Mouse (Mus musculus) MEL (cell line): ENCODE measurements around the gene Gnb3. TPM values are rescaled to one million over a fixed set of nuclear protein-coding genes. Genes with fewer than 3 reads are reported as not detected.

Source experiments
- DNase-seq: peaks from one replicate; pipeline ENCODE4 v3.0.0; 2011; ENCODE audit warnings: low read depth, low spot score
- H3K27ac ChIP-seq: 2 replicates; pipeline ENCODE4 v1.5.1; 2012; ENCODE audit warnings: low read depth, mild to moderate bottlenecking, control low read depth, low read length, moderate library complexity; ENCODE audit not compliant: control insufficient read depth
- H3K27me3 ChIP-seq, 2 experiments: fragments of 150-350 bp in 1 of 2; sonication (generic) in 1 of 2; 2 replicates each; pipeline ENCODE4 v1.6.1; 2012; ENCODE audit warnings: low read length in 2 of 2, mild to moderate bottlenecking in 2 of 2, improper control_type of control experiment in 1 of 2, moderate library complexity in 1 of 2; ENCODE audit not compliant: insufficient read depth in 2 of 2, control insufficient read depth in 1 of 2
- H3K36me3 ChIP-seq, 2 experiments: 2 replicates each; pipeline ENCODE4 v1.6.1; 2012 to 2014; ENCODE audit warnings: low read length in 2 of 2, improper control_type of control experiment in 1 of 2, inconsistent platforms in 1 of 2, mild to moderate bottlenecking in 1 of 2; ENCODE audit not compliant: insufficient read depth in 2 of 2, control insufficient read depth in 1 of 2
- H3K4me1 ChIP-seq, 2 experiments: fragments of 150-350 bp in 1 of 2; sonication (generic) in 1 of 2; 2 replicates each; pipeline ENCODE4 v1.6.1; 2012; ENCODE audit warnings: low read length in 2 of 2, improper control_type of control experiment in 1 of 2, mild to moderate bottlenecking in 1 of 2; ENCODE audit not compliant: insufficient read depth in 2 of 2, control insufficient read depth in 1 of 2
- H3K4me3 ChIP-seq, 2 experiments: fragments of 150-350 bp in 1 of 2; sonication (generic) in 1 of 2; 2 replicates each; pipeline ENCODE4 v1.5.1; 2012; ENCODE audit warnings: low read depth in 2 of 2, low read length in 2 of 2, mild to moderate bottlenecking in 2 of 2, moderate library complexity in 2 of 2, control low read depth in 1 of 2, improper control_type of control experiment in 1 of 2; ENCODE audit not compliant: control insufficient read depth in 1 of 2, insufficient read depth in 1 of 2
- H3K79me2 ChIP-seq: 2 replicates; pipeline ENCODE4 v1.6.1; 2012; ENCODE audit warnings: mild to moderate bottlenecking, low read length, moderate library complexity; ENCODE audit not compliant: control insufficient read depth, poor library complexity, insufficient read depth
- H3K9ac ChIP-seq: 2 replicates; pipeline ENCODE4 v1.6.1; 2012; ENCODE audit warnings: low read depth, mild to moderate bottlenecking, control low read depth, low read length, moderate library complexity; ENCODE audit not compliant: control insufficient read depth, poor library complexity, severe bottlenecking
- H3K9me3 ChIP-seq: fragments of 150-350 bp; sonication (generic); replicated peaks from 2 replicates; pipeline ENCODE4 v1.6.1; 2012; ENCODE audit warnings: mild to moderate bottlenecking, low read length, improper control_type of control experiment, moderate library complexity; ENCODE audit not compliant: insufficient read depth
- BHLHE40 ChIP-seq: IDR thresholded peaks from 2 replicates; pipeline ENCODE4 v1.6.1; 2012; ENCODE audit warnings: low read depth, mild to moderate bottlenecking, inconsistent platforms, low read length, improper control_type of control experiment, borderline replicate concordance
- ELF1 ChIP-seq: IDR thresholded peaks from 2 replicates; pipeline ENCODE4 v1.6.1; 2014; ENCODE audit warnings: low read depth, mild to moderate bottlenecking, inconsistent platforms, low read length, improper control_type of control experiment, moderate library complexity
- ETS1 ChIP-seq: IDR thresholded peaks from 2 replicates; pipeline ENCODE4 v1.6.1; 2012; ENCODE audit warnings: low read depth, mild to moderate bottlenecking, inconsistent platforms, low read length, improper control_type of control experiment, moderate library complexity
- GATA1 ChIP-seq: IDR thresholded peaks from 2 replicates; pipeline ENCODE4 v1.6.1; 2011; ENCODE audit warnings: low read depth, low read length, improper control_type of control experiment
- HCFC1 ChIP-seq: IDR thresholded peaks from 2 replicates; pipeline ENCODE4 v1.6.1; 2012; ENCODE audit warnings: low read depth, mild to moderate bottlenecking, inconsistent platforms, low read length, improper control_type of control experiment, moderate library complexity
- KAT2A ChIP-seq: conservative IDR thresholded peaks from 2 replicates; pipeline ENCODE4 v1.6.1; 2012; ENCODE audit warnings: low read depth, low read length, improper control_type of control experiment, inconsistent platforms
- MAFK ChIP-seq: IDR thresholded peaks from 2 replicates; pipeline ENCODE4 v1.6.1; 2011; ENCODE audit warnings: low read depth, mild to moderate bottlenecking, low read length, improper control_type of control experiment, borderline replicate concordance
- MEF2A ChIP-seq: IDR thresholded peaks from 2 replicates; pipeline ENCODE4 v1.6.1; 2014; ENCODE audit warnings: low read depth, mild to moderate bottlenecking, inconsistent platforms, low read length, improper control_type of control experiment; ENCODE audit not compliant: poor library complexity, insufficient replicate concordance, severe bottlenecking; ENCODE audit errors: extremely low read depth
- MXI1 ChIP-seq: IDR thresholded peaks from 2 replicates; pipeline ENCODE4 v1.6.1; 2011; ENCODE audit warnings: mild to moderate bottlenecking, low read depth, low read length, improper control_type of control experiment
- RAD21 ChIP-seq: IDR thresholded peaks from 2 replicates; pipeline ENCODE4 v1.6.1; 2011; ENCODE audit warnings: mild to moderate bottlenecking, low read depth, low read length, improper control_type of control experiment
- RCOR1 ChIP-seq: IDR thresholded peaks from 2 replicates; pipeline ENCODE4 v1.6.1; 2012; ENCODE audit warnings: low read depth, mild to moderate bottlenecking, inconsistent platforms, low read length, improper control_type of control experiment
- SMC3 ChIP-seq: IDR thresholded peaks from 2 replicates; pipeline ENCODE4 v1.6.1; 2011; ENCODE audit warnings: low read depth, low read length, improper control_type of control experiment
- TAL1 ChIP-seq: IDR thresholded peaks from 2 replicates; pipeline ENCODE4 v1.6.1; 2012; ENCODE audit warnings: mild to moderate bottlenecking, inconsistent platforms, low read length, moderate library complexity, mixed read lengths
- TBP ChIP-seq: IDR thresholded peaks from 2 replicates; pipeline ENCODE4 v1.8.0; 2011; ENCODE audit warnings: low read depth, low read length, improper control_type of control experiment
- UBTF ChIP-seq: IDR thresholded peaks from 2 replicates; pipeline ENCODE4 v1.6.1; 2012; ENCODE audit warnings: low read depth, mild to moderate bottlenecking, inconsistent platforms, low read length, improper control_type of control experiment, moderate library complexity, borderline replicate concordance; ENCODE audit not compliant: insufficient read depth
- USF1 ChIP-seq: IDR thresholded peaks from 2 replicates; pipeline ENCODE4 v1.6.1; 2014; ENCODE audit warnings: low read depth, mild to moderate bottlenecking, inconsistent platforms, low read length, improper control_type of control experiment, moderate library complexity
- USF2 ChIP-seq, 2 experiments: IDR thresholded peaks; 2 replicates each; pipeline ENCODE4 v1.6.1; 2011 to 2012; ENCODE audit warnings: improper control_type of control experiment in 2 of 2, low read length in 2 of 2, borderline replicate concordance in 1 of 2, inconsistent platforms in 1 of 2, low read depth in 1 of 2, mild to moderate bottlenecking in 1 of 2; ENCODE audit not compliant: insufficient read depth in 1 of 2
- ZC3H11A ChIP-seq: IDR thresholded peaks from 2 replicates; pipeline ENCODE4 v1.6.1; 2012; ENCODE audit warnings: low read depth, mild to moderate bottlenecking, inconsistent platforms, low read length, improper control_type of control experiment
- ZKSCAN1 ChIP-seq: IDR thresholded peaks from 2 replicates; pipeline ENCODE4 v1.6.1; 2012; ENCODE audit warnings: low read depth, mild to moderate bottlenecking, inconsistent platforms, low read length, improper control_type of control experiment, moderate library complexity
- ZNF384 ChIP-seq: IDR thresholded peaks from 2 replicates; pipeline ENCODE4 v1.6.1; 2012; ENCODE audit warnings: low read depth, mild to moderate bottlenecking, inconsistent platforms, low read length, improper control_type of control experiment
- polyA plus RNA-seq, 2 experiments: library from polyadenylated mRNA; stranded (reverse) in 1 of 2; unstranded in 1 of 2; fragments of >175 nt in 1 of 2; fragments of >200 nt in 1 of 2; gene quantifications; 2 replicates each; pipeline versions ENCODE4 v1.2.1 to v1.2.4; 2012; ENCODE audit warnings: low replicate concordance in 2 of 2, low read depth in 1 of 2; ENCODE audit not compliant: insufficient read length in 2 of 2, insufficient read depth in 1 of 2, missing spikeins in 1 of 2
- total RNA-seq: library from RNA; depleted of rRNA; stranded (reverse); fragments of 300-350 nt; gene quantifications from 2 replicates; pipeline ENCODE4 v1.2.3, GENCODE M21; 2012

Gnb3 gene
- total and polyA plus RNA-seq, 3 experiments: 0.08 to 0.21 TPM; not detected in 1

- H3K4me3 ChIP-seq: no peak overlapping the region
- H3K9ac ChIP-seq: no peak overlapping the region
- no peak for DNase-seq
- no peak overlapping the region for H3K27ac ChIP-seq
- peaks cover 16% of the 10 kb centered on the region for H3K79me2 ChIP-seq
- no peak for TF ChIP-seq UBTF
- no peak for TF ChIP-seq ZKSCAN1
- no peak for TF ChIP-seq MAFK
- TF ChIP-seq ELF1: no peak
- no peak for TF ChIP-seq USF1
- no peak for TF ChIP-seq ZC3H11A
- TF ChIP-seq MEF2A: no peak
- no peak for TF ChIP-seq ETS1
- no peak for TF ChIP-seq ZNF384
- no peaks in the 10 kb centered on the region for H3K27me3 ChIP-seq
- H3K9me3 ChIP-seq: no peaks in the 10 kb centered on the region
- peaks cover 0 to 13% of the 10 kb centered on the region in 2 experiments; a peak in 3 of 4 replicates for H3K4me1 ChIP-seq
- peaks cover 8 to 11% of the 10 kb centered on the region in 2 experiments for H3K36me3 ChIP-seq
Measured at GRCm38 (mm10) chr6:124814858-124815774, 25.0 kb downstream of the Gnb3 start.

- H3K9me3 ChIP-seq: no peaks in the 10 kb centered on the region
- H3K4me1 ChIP-seq: peaks cover 0 to 19% of the 10 kb centered on the region in 2 experiments; a peak in 3 of 4 replicates
- peaks cover 16% of the 10 kb centered on the region for H3K79me2 ChIP-seq
- peak overlapping the region; percentile 72 to 78 for H3K4me3 ChIP-seq
- peaks cover 8 to 11% of the 10 kb centered on the region in 2 experiments for H3K36me3 ChIP-seq
- TF ChIP-seq RAD21 (no peak), ZKSCAN1 (no peak), GATA1 (no peak), MXI1 (no peak), SMC3 (no peak), RCOR1 (no peak), TBP (no peak), TAL1 (no peak), USF2 (IDR thresholded peaks at IDR 0.05; ENCODE audit: borderline replicate concordance in 1 of 2, insufficient read depth in 1 of 2, low read depth in 1 of 2, low read length in 2 of 2) (no peak), UBTF (no peak), KAT2A (no peak), HCFC1 (no peak), BHLHE40 (no peak)
- H3K27ac ChIP-seq: peak overlapping the region; percentile 32; the same call in 1 of the 2 replicates
- peak overlapping the region; percentile 73 for H3K9ac ChIP-seq
- no peaks in the 10 kb centered on the region for H3K27me3 ChIP-seq
- no peak for DNase-seq
Measured at GRCm38 (mm10) chr6:124814448-124814847, 25.6 kb downstream of the Gnb3 start.
